Mouse (Mus musculus): ENCODE measurements around the gene C1qtnf1. TPM values are rescaled to one million over a fixed set of nuclear protein-coding genes. Genes with fewer than 3 reads are reported as not detected.
A peak's percentile ranks its signal among the peaks of the same experiment; 100 is the strongest.

The C1qtnf1 gene
- polyA plus RNA-seq, 1 experiment from 2014 or later: 7.6 TPM

DNA sequence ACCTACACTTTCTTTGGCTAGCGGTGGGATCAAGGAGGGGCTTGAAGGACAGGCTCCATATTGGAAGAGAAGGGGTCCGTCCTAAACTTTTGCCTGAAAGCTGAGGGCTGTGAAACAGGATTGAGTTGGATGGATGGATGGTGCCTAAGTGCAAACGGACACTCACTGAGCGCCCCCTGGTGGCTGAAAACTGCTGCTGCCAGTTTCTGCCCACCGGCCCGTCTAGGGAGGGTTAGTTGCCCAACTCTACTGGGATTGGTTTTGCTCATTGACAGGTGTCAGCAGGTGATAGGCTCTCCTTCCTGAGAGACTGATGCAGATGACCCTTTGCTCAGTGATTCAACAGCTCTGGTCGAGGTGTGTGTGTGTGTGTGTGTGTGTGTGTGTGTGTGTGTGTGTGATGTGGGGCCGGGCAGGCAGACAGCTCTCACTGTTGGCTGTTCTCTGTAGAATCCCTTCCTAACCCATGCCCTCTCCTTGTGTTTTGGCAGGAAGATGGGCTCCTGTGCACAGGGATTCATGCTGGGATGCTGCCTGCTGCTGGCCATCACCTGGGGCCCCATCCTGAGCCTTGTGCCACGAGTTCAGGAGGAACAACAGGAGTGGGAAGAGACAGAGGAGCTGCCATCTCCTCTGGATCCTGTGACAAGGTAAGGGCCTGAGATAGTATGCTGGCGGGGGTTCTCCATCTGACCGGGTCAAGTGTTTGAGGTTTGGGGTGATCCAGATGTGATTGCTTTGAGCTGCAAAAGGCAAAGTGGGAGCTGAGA is 15.4 kb downstream of the C1qtnf1 start:
- ATAC-seq (ENCODE audit: borderline replicate concordance, extremely low read depth, low FRiP score, low TSS enrichment): peak; percentile 33; the same call in 1 of the 2 replicates
- H3K9ac ChIP-seq: no peak overlapping the region
- no peak overlapping the region for H3K4me3 ChIP-seq
- no peak overlapping the region for H3K4me2 ChIP-seq
- peaks cover 17% of the 10 kb centered on the region for H3K4me1 ChIP-seq
- H3K27me3 ChIP-seq: no peaks in the 10 kb centered on the region
- H3K36me3 ChIP-seq: no peaks in the 10 kb centered on the region
- no peak overlapping the region for H3K27ac ChIP-seq
- 29% methylated on average over 11 of the region's 11 CpGs for WGBS
- no peaks in the 10 kb centered on the region for H3K9me3 ChIP-seq

DNA sequence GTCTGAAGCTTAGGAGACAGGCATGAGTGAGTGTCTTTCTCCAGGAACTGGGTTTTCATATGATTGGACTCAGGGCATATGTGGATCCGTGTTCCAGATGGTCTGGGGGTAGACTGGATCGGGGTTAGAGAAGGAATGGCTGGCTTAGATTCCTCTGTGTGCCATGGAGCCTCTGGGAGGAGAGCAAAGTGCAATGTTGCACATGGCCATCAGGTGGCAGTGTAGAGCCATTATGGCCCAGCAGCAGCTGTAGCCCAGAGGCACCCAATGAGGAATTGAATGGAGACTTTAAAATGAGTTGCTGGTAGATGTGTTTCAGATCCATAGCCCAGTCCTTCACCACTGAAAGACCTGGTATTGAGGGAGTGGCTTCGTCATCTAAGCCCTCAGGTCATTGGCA is 17.8 kb downstream of the C1qtnf1 start:
- Histone ChIP-seq H3K27me3 (no peaks in the 10 kb centered on the region), H3K9me3 (no peaks in the 10 kb centered on the region), H3K9ac (no peak overlapping the region), H3K4me2 (no peak overlapping the region), H3K4me3 (no peak overlapping the region), H3K4me1 (peaks cover 6% of the 10 kb centered on the region), H3K36me3 (no peaks in the 10 kb centered on the region), H3K27ac (no peak overlapping the region)
- 0 out of 2 replicates have a peak, but pooled peaks have one; percentile 47 for ATAC-seq (ENCODE audit: borderline replicate concordance, extremely low read depth, low FRiP score, low TSS enrichment)
- 10% methylated on average over 3 of the region's 3 CpGs for WGBS

DNA sequence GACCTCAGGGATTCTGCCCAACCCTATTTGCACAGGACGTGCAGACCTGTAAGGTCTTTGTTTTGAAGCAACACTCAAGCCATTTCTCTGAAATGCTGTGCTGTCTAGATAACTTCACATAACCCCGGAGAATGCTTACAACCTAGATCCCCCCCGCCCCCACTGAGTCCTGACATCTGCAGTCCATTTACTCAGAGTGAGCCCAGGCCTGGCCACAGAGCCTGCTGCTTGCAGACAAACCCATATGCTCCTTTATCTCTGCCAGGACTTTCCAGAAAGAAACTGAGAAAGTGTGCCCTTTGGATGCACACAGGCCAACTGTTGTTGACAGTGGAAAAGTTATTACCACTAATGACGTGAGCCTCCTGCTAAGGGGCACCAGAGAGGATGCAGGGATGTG is 19.3 kb downstream of the C1qtnf1 start:
- no peak overlapping the region for H3K27ac ChIP-seq
- H3K4me2 ChIP-seq: no peak overlapping the region
- ATAC-seq (ENCODE audit: borderline replicate concordance, extremely low read depth, low FRiP score, low TSS enrichment): no peak
- no peaks in the 10 kb centered on the region for H3K36me3 ChIP-seq
- H3K4me3 ChIP-seq: no peak overlapping the region
- no peaks in the 10 kb centered on the region for H3K9me3 ChIP-seq
- no peak overlapping the region for H3K9ac ChIP-seq
- H3K4me1 ChIP-seq: peaks cover 6% of the 10 kb centered on the region
- no peaks in the 10 kb centered on the region for H3K27me3 ChIP-seq
- WGBS: 55% methylated on average over 4 of the region's 4 CpGs

DNA sequence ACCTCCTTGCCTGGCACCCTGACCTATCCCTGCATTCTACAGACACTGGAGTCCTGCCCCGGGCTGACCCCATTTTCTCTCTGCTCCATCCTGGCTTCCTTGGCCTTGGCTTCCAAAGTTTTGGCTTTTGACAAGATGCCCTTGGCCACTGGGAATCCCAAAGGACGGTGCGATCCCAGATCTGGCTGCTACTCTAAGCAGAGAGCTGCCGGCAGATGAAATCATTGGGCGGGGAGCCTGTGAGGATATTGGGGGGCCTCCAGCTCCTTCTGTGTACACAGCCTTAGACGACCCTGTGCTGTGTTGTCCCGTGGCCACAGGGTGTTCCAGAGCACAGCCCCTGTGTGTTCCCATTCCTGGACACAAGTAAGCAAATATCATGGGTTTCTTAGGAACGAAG is 20.4 kb downstream of the C1qtnf1 start:
- no peaks in the 10 kb centered on the region for H3K4me1 ChIP-seq
- H3K9ac ChIP-seq: no peak overlapping the region
- ATAC-seq (ENCODE audit: borderline replicate concordance, extremely low read depth, low FRiP score, low TSS enrichment): no peak
- no peak overlapping the region for H3K4me3 ChIP-seq
- H3K4me2 ChIP-seq: no peak overlapping the region
- no peak overlapping the region for H3K27ac ChIP-seq
- WGBS: 74% methylated on average over 8 of the region's 8 CpGs
- no peaks in the 10 kb centered on the region for H3K36me3 ChIP-seq
- H3K27me3 ChIP-seq: no peaks in the 10 kb centered on the region
- no peaks in the 10 kb centered on the region for H3K9me3 ChIP-seq

DNA sequence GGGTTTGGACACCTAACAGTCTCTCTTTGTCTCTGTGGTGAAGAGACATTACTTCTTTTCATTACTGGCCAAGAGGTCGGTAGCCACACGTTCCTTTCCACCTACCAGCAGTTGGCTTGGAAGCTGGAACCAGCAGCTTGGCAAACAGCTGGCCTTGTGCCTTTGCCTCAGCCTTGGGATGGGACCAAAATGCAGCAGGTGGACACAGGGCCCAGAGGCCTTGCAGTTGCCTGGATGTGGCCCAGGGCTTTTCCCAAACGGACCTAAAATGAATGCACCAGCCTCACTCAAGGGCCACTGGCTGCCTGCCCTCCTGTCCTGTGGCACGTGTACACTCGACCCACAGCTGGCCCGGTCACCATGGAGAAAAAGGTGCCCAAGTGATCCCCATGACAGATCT is 23.2 kb downstream of the C1qtnf1 start:
- Histone ChIP-seq H3K9ac (no peak overlapping the region), H3K4me2 (no peak overlapping the region), H3K27ac (no peak overlapping the region), H3K4me3 (no peak overlapping the region), H3K36me3 (no peaks in the 10 kb centered on the region), H3K4me1 (no peaks in the 10 kb centered on the region), H3K9me3 (no peaks in the 10 kb centered on the region), H3K27me3 (no peaks in the 10 kb centered on the region)
- 76% methylated on average over 6 of the region's 6 CpGs for WGBS
- no peak for ATAC-seq (ENCODE audit: borderline replicate concordance, extremely low read depth, low FRiP score, low TSS enrichment)

DNA sequence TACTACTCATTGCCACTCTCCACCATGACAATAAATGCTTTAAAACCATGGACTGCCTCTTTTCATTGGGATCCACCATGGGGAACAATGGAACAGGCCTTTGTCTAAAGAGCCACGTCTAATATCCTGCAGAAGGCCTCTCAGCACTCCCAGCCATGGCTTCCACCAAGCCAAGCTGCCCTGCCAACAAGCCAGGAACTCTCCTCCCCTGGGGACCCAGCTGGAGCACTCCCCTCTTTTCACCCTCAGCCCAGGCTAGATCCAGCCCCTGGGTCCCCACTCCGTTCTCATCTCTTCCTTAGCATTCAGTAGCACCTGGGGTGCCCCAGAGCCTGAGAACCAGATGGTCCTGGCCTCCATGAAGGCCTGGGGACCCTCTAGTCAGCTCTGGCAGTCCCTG is 25.0 kb downstream of the C1qtnf1 start:
- no peak for ATAC-seq (ENCODE audit: borderline replicate concordance, extremely low read depth, low FRiP score, low TSS enrichment)
- Histone ChIP-seq H3K4me1 (no peaks in the 10 kb centered on the region), H3K4me2 (no peak overlapping the region), H3K27me3 (no peaks in the 10 kb centered on the region), H3K36me3 (no peaks in the 10 kb centered on the region), H3K9ac (no peak overlapping the region), H3K4me3 (no peak overlapping the region), H3K9me3 (no peaks in the 10 kb centered on the region), H3K27ac (no peak overlapping the region)
- WGBS: 71% methylated on average over 2 of the region's 2 CpGs

DNA sequence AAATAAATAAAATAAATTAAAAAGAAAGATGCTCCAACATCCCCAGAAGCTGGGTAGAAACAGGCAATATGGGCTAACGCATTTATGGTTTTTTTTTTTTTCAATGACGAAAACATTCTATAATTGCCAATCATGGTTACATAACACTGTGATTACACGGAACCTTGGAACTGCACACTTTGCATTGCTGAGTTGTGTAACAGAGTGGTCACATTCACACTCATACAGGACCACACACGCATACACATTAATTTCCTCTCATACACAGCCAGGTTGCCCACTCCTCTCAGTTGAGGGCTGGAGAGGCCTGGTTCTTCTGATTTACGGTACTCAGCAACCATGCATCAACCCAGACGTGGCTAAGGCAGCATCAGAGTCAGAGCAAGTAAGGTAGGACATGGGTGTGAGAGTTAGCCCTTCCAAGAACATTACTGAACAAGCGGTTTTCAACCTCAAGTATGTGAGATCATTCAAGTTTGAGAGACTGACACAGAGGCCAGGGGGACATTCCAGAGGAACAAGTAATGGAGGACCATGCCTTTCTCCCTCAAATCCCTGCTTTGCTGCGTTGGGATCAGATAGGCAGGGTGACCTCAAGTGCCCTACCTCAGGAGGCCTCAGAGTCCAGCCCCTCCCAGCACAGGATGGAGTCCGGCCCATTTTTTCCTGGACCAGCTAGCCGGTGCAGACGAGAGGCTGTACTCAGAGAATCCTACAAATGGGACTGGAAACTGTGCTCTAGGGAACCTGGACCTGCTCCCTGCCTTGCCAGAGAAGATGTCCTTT is 26.1 kb downstream of the C1qtnf1 start:
- Histone ChIP-seq H3K27ac (no peak overlapping the region), H3K4me2 (no peak overlapping the region), H3K4me1 (no peaks in the 10 kb centered on the region), H3K36me3 (no peaks in the 10 kb centered on the region), H3K9ac (no peak overlapping the region), H3K4me3 (no peak overlapping the region), H3K27me3 (no peaks in the 10 kb centered on the region), H3K9me3 (no peaks in the 10 kb centered on the region)
- no peak for ATAC-seq (ENCODE audit: borderline replicate concordance, extremely low read depth, low FRiP score, low TSS enrichment)
- 60% methylated on average over 11 of the region's 11 CpGs for WGBS

DNA sequence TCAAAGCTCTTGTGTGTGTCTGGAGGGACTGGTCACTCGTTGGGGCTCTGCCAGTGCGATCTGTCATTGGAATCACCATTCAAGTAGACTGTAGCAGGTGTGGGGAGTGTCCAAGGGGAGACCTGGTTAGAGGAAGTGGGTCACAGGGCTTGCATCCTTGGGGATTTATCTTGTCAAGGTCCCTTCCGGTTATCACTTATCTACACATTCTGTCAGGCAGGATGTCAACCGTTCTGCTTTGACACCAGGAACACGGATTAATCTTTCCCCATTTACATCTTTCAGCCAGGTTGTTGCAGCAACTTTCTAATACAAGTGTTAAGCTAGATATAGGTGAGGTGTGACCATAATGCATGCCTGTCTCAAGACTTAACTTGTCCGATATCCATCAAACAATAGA is 27.8 kb downstream of the C1qtnf1 start:
- WGBS: 60% methylated on average over 6 of the region's 6 CpGs
- 0 out of 2 replicates have a peak, but pooled peaks cover 2% of the 10 kb centered on the region for H3K4me1 ChIP-seq
- no peaks in the 10 kb centered on the region for H3K9me3 ChIP-seq
- ATAC-seq (ENCODE audit: borderline replicate concordance, extremely low read depth, low FRiP score, low TSS enrichment): no peak
- no peak overlapping the region for H3K9ac ChIP-seq
- no peak overlapping the region for H3K27ac ChIP-seq
- no peaks in the 10 kb centered on the region for H3K27me3 ChIP-seq
- H3K36me3 ChIP-seq: no peaks in the 10 kb centered on the region
- no peak overlapping the region for H3K4me2 ChIP-seq
- no peak overlapping the region for H3K4me3 ChIP-seq

DNA sequence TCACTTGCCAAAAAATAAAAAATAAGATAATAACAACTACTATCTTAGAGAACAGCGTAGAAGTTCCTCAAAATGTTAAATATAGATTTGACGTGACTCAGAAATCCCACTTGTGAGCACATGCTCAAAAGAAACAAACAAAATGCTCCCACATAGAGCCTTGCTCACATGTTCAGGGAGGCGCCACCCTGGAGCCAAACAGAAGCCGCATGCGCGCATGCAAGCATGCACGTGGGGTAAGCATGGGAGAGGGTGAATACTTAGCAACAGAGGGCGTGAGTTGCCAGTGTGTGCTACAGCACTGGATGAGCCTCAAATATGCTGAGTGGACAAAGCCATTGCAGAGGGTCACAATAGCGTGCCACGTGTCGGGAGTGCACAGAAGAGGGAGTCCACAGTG is 28.9 kb downstream of the C1qtnf1 start:
- Histone ChIP-seq H3K27ac (no peak overlapping the region), H3K36me3 (no peaks in the 10 kb centered on the region), H3K4me1 (0 out of 2 replicates have a peak, but pooled peaks cover 5% of the 10 kb centered on the region), H3K4me3 (no peak overlapping the region), H3K27me3 (no peaks in the 10 kb centered on the region), H3K4me2 (no peak overlapping the region), H3K9me3 (no peaks in the 10 kb centered on the region), H3K9ac (no peak overlapping the region)
- no peak for ATAC-seq (ENCODE audit: borderline replicate concordance, extremely low read depth, low FRiP score, low TSS enrichment)
- WGBS: 71% methylated on average over 11 of the region's 11 CpGs

DNA sequence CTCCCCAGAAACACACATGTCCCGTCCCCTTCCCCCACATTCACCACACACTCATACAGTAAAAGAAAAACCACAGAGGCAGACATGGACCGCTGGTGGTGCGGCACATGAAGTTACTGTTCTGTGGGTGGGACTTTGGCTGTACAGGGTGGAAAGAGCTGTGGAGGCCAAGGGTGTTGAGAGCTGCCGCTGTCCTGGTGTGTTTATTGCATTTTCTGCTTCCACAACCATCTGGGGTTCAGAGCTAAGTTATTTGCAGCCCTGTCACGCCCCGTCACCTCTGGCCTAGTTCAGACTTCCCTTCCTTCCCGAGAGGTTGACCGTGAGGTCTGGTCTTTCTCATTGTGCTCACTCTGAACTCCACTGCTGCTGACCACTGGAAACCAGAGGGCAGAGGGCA is 31.0 kb downstream of the C1qtnf1 start:
- ATAC-seq (ENCODE audit: borderline replicate concordance, extremely low read depth, low FRiP score, low TSS enrichment): no peak; the same call in 1 of the 2 replicates
- Histone ChIP-seq H3K4me2 (no peak overlapping the region), H3K27me3 (no peaks in the 10 kb centered on the region), H3K9ac (no peak overlapping the region), H3K4me1 (peaks cover 8% of the 10 kb centered on the region; the same call in 1 of the 2 replicates), H3K9me3 (no peaks in the 10 kb centered on the region), H3K4me3 (no peak overlapping the region), H3K36me3 (no peaks in the 10 kb centered on the region), H3K27ac (no peak overlapping the region)
- WGBS: 41% methylated on average over 8 of the region's 8 CpGs

DNA sequence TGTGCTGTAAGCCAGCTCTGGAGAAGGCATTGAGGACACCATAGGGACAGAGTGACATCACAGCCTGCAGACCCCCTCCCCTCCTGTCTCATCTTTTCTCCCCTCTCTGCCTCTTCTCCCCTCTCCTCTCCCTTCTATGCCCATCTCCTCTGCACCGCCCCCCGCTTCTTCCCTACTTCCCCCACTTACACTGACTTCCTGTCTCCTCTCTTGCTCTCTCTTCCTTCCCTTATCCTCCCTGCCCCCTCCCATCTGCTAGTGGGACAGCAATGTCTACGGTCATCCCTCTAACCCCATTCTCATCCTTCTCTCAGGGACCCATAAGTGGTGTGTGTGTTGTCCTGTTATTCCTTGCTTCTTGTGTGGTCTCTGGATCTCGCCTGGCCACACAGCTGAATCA is 31.5 kb downstream of the C1qtnf1 start:
- H3K4me2 ChIP-seq: no peak overlapping the region
- no peak overlapping the region for H3K27ac ChIP-seq
- no peaks in the 10 kb centered on the region for H3K9me3 ChIP-seq
- no peak; the same call in 1 of the 2 replicates for ATAC-seq (ENCODE audit: borderline replicate concordance, extremely low read depth, low FRiP score, low TSS enrichment)
- H3K4me1 ChIP-seq: peaks cover 8% of the 10 kb centered on the region; the same call in 1 of the 2 replicates
- H3K9ac ChIP-seq: no peak overlapping the region
- H3K4me3 ChIP-seq: no peak overlapping the region
- no peaks in the 10 kb centered on the region for H3K27me3 ChIP-seq
- no peaks in the 10 kb centered on the region for H3K36me3 ChIP-seq
- 62% methylated on average over 4 of the region's 4 CpGs for WGBS

DNA sequence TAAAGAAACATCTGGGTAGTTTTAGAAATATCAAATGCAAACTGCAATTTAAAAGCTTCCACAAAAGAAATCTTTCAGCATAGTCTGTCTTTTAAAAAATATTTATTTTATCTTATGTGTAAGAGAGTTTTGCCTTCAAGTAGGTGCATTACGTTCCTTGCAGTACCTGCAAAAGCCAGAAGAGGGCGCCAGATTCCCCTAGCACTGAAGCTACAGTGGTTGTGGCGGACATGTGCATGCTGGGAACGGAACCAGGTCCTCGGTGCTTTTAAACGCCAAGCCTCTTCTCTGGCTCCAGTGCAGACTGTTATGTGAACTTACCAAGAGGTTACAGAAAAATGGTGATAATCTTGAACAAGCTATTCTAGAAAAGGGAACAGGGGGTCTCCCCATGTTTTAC is 32.3 kb downstream of the C1qtnf1 start:
- H3K4me2 ChIP-seq: no peak overlapping the region
- peaks cover 8% of the 10 kb centered on the region; the same call in 1 of the 2 replicates for H3K4me1 ChIP-seq
- no peaks in the 10 kb centered on the region for H3K27me3 ChIP-seq
- no peak overlapping the region for H3K27ac ChIP-seq
- H3K36me3 ChIP-seq: no peaks in the 10 kb centered on the region
- H3K4me3 ChIP-seq: no peak overlapping the region
- no peak overlapping the region for H3K9ac ChIP-seq
- WGBS: 62% methylated on average over 6 of the region's 6 CpGs
- no peak for ATAC-seq (ENCODE audit: borderline replicate concordance, extremely low read depth, low FRiP score, low TSS enrichment)
- H3K9me3 ChIP-seq: no peaks in the 10 kb centered on the region
